Mouse (Mus musculus) heart, embryonic 16.5 days (tissue): ENCODE results near the gene Cox7b. TPM values are rescaled to one million over a fixed set of nuclear protein-coding genes. Genes with fewer than 3 reads are reported as not detected.
A peak's percentile ranks its signal among the peaks of the same experiment; 100 is the strongest.

ENCODE experiments used
- ATAC-seq: fragments of 200-750 bp; cut with Nextera tagmentation; replicated peaks from 2 replicates; pipeline ENCODE4 v1.8.0; 2017; ENCODE audit warnings: moderate number of reproducible peaks; ENCODE audit not compliant: insufficient read depth, low FRiP score; ENCODE audit errors: extremely low read depth
- H3K27ac ChIP-seq: fragments of 300-500 bp; sonication (generic); 2 replicates; pipeline ENCODE4 v1.5.1; 2014; ENCODE audit warnings: mild to moderate bottlenecking, low read length, control low read depth, moderate library complexity
- H3K27me3 ChIP-seq: fragments of 300-500 bp; sonication (generic); 2 replicates; pipeline ENCODE4 v1.6.1; 2014; ENCODE audit warnings: low read length, mixed read lengths; ENCODE audit not compliant: control insufficient read depth, insufficient read depth
- H3K36me3 ChIP-seq: fragments of 300-500 bp; sonication (generic); 2 replicates; pipeline ENCODE4 v1.6.1; 2014; ENCODE audit not compliant: control insufficient read depth, insufficient read depth
- H3K4me1 ChIP-seq: fragments of 300-500 bp; sonication (generic); 2 replicates; pipeline ENCODE4 v1.6.1; 2014; ENCODE audit warnings: low read length, mixed read lengths; ENCODE audit not compliant: control insufficient read depth, insufficient read depth
- H3K4me2 ChIP-seq: fragments of 300-500 bp; sonication (generic); 2 replicates; pipeline ENCODE4 v1.6.1; 2014; ENCODE audit warnings: low read depth, mild to moderate bottlenecking, control low read depth, low read length
- H3K4me3 ChIP-seq: fragments of 300-500 bp; sonication (generic); 2 replicates; pipeline ENCODE4 v1.5.1; 2014; ENCODE audit warnings: mild to moderate bottlenecking, control low read depth, low read length
- H3K9ac ChIP-seq: fragments of 300-500 bp; sonication (generic); 2 replicates; pipeline ENCODE4 v1.6.1; 2014; ENCODE audit warnings: low read length, control low read depth
- H3K9me3 ChIP-seq: fragments of 300-500 bp; sonication (generic); replicated peaks from 2 replicates; pipeline ENCODE4 v1.6.1; 2016; ENCODE audit warnings: low read length; ENCODE audit not compliant: control insufficient read depth
- WGBS: fragments of 180-500 bp; shearing (Covaris S2); extraction: QIAGEN DNeasy Blood & Tissue Kit; methylation state at CpG from one replicate; pipeline ENCODE4 v1.1.7; 2014; 5-methylcytosine and 5-hydroxymethylcytosine counted together
- polyA plus RNA-seq: library from polyadenylated mRNA; unstranded; fragments of >200 nt; fragmentation: Nextera tagmentation; extraction: Ambion mirVana; gene quantifications from 2 replicates; pipeline ENCODE4 v1.2.1, GENCODE M21; 2015

Cox7b gene
- polyA plus RNA-seq, 1 experiment from 2014 or later = 895 TPM

DNA sequence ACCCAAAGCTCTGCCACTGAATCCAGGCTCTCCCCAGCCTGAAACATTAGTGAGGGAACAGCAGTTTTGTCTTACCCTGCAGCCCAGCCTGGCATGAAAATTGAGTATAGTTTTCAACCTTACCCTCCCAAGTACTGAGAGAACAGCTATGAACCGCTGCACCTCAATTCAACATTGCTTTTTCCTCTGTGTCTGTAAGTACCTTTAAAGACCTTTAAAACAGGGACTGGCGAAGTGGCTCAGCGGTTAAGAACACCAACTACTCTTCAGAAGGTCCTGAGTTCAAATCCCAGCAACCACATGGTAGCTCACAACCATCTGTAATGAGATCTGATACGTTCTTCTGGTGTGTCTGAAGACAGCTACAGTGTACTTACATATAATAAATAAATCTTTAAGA lies 2.0 kb downstream of the Cox7b start:
- peaks cover 8% of the 10 kb centered on the region; the same call in 1 of the 2 replicates for H3K36me3 ChIP-seq
- H3K9me3 ChIP-seq = no peaks in the 10 kb centered on the region
- H3K27me3 ChIP-seq = no peaks in the 10 kb centered on the region
- ATAC-seq = no peak
- peaks cover 2% of the 10 kb centered on the region for H3K4me1 ChIP-seq
- H3K4me2 ChIP-seq = peak overlapping the region; percentile 60
- no peak overlapping the region for H3K27ac ChIP-seq
- H3K4me3 ChIP-seq = peak overlapping the region; percentile 48
- WGBS = 79% methylated on average over 4 of the region's 4 CpGs
- no peak overlapping the region for H3K9ac ChIP-seq

DNA sequence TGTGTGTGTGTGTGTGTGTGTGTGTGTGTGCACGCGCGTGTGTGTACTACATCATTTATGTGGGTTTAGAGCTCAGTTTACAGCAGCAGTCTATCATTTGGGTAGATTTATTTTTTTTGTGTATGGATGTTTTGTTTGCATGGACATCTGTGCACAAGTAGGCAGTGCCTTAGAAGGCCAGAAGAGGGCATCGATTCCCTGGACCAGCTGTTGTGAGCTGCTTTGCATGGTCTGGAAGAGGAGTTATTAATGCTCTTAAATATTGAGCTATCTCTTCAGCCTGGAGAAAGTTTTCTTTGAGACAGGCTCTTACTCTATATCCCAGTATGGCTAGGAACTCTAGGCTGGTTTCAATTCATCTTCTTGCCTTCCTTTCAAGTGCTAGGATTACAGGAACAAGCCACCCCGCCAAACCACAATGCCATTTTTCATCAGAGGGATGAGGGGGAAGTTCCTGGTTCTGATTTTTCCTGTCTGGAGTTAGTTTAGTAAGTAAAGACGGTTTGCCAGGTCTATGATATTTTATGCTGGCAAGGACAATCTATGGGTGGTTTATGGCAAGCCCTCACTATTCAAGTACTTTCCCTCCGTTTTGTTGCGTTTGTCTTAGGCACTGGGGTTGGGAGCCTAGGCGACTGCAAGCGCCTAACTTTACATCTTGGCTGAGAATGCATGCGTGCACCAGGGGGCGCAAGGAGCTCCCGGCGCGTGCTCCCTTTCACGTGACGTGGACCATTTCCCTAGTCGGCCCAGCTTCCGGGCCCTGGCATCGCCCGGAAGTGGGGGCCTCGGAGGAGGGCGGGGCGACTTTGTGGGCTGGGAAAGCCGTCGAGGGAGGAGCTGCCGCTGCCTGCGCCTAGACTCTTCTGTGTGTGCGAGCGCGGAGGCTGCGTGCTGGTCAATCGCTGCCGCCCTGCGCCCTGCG lies 11.2 kb downstream of the Cox7b start, which contains the start of gene Atp7a:
Gene Atp7a (plus strand): TSS at position 859 of the 925 bp plus-strand sequence.
- Histone ChIP-seq H3K9me3 (no peaks in the 10 kb centered on the region), H3K36me3 (peaks cover 5% of the 10 kb centered on the region; the same call in 1 of the 2 replicates), H3K4me3 (peak within 1 kb of the TSS; percentile 67), H3K4me2 (peak within 1 kb of the TSS; percentile 60), H3K27ac (peak within 1 kb of the TSS; percentile 83), H3K27me3 (no peaks in the 10 kb centered on the region), H3K4me1 (0 out of 2 replicates have a peak, but pooled peaks cover 2% of the 10 kb centered on the region), H3K9ac (peak within 1 kb of the TSS; percentile 79)
- ATAC-seq = peak; percentile 97
- 15% methylated on average over 36 of the region's 36 CpGs for WGBS

DNA sequence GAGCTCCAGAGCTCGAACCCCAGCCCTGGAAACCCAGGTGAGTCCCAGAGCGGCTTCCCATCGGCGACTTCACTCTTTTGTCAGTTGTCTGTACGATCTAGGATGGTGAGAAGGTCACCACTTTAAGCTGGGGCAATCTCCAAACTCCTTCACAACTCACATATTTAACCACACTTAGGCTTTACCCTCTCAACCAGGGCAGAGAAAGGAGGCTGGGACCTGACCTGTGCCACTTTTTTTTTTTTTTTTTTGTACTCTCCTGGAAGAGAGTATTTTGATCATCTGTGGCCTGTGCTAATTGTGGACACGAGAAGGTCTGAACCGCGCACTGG lies 11.8 kb downstream of the Cox7b start:
- Histone ChIP-seq H3K27ac (peak overlapping the region; percentile 83), H3K9ac (peak overlapping the region; percentile 79), H3K27me3 (no peaks in the 10 kb centered on the region), H3K4me3 (peak overlapping the region; percentile 67), H3K36me3 (peaks cover 2% of the 10 kb centered on the region; the same call in 1 of the 2 replicates), H3K4me1 (0 out of 2 replicates have a peak, but pooled peaks cover 3% of the 10 kb centered on the region), H3K9me3 (no peaks in the 10 kb centered on the region), H3K4me2 (peak overlapping the region; percentile 58)
- ATAC-seq = no peak; the same call in 1 of the 2 replicates
- WGBS = 18% methylated on average over 8 of the region's 8 CpGs

DNA sequence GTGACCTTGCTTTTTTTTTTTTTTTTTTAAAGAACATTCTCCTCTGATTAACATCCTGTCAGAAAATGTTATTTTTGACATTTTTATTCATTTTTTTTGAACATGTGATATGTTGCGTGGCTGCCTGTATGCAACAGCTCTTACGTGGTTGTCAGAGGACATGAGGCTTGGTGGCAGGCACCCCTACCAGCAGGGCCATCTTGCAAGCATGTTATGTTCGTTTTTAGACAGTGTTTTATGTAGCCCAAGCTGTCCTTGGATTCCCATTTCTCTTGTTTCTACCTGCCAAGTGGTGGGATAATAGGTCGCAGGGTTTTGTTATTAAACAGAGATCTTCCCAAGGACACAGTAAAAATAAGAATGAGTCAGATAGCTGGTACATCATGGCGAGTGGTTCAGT lies 14.7 kb downstream of the Cox7b start:
- no peaks in the 10 kb centered on the region for H3K9me3 ChIP-seq
- H3K4me1 ChIP-seq = 0 out of 2 replicates have a peak, but pooled peaks cover 4% of the 10 kb centered on the region
- no peaks in the 10 kb centered on the region for H3K36me3 ChIP-seq
- no peak overlapping the region for H3K27ac ChIP-seq
- H3K4me2 ChIP-seq = no peak overlapping the region
- H3K27me3 ChIP-seq = no peaks in the 10 kb centered on the region
- H3K9ac ChIP-seq = no peak overlapping the region
- ATAC-seq = no peak
- WGBS = 67% methylated on average over 5 of the region's 5 CpGs
- H3K4me3 ChIP-seq = no peak overlapping the region

DNA sequence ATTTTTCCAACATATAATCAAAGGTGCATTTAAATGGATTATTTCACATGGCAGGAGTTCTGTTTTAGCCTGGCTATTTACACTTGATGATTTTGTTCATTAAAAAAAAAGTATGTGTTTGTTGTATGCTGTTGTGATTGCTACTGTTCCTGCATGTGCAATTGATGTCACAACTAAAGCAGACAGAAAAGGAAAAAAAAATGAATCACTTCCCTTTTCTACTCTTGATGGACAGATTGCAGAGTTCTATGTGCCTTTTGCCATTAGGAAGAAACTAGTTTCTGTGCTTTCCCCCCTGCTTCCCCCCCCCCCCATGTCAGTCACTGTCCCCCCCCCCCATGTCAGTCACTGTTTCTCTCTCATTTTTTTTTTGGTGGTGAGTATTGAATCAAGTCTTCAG lies 15.6 kb downstream of the Cox7b start:
- Histone ChIP-seq H3K4me1 (0 out of 2 replicates have a peak, but pooled peaks cover 4% of the 10 kb centered on the region), H3K27me3 (no peaks in the 10 kb centered on the region), H3K9ac (no peak overlapping the region), H3K4me2 (no peak overlapping the region), H3K36me3 (no peaks in the 10 kb centered on the region), H3K27ac (no peak overlapping the region), H3K4me3 (no peak overlapping the region), H3K9me3 (no peaks in the 10 kb centered on the region)
- no peak for ATAC-seq

DNA sequence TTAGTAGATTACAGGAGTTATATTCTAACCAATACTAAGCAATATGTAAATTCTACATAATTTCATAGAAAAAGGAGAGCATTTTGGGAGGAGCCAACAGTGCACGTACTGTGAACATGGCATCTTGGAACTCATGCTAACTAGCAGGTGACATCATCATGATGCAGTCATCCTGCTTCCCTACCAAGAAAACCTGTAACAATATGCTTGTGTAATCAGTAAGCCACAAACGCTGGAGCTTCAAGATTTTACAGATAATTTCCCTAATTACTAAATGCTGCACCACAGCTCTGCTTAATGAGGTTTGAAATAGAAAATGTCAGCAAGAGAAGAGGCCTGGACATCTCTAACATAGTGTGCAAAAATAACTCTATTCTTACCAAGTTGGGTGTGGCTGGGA lies 20.2 kb downstream of the Cox7b start:
- Histone ChIP-seq H3K27ac (no peak overlapping the region), H3K4me1 (peaks cover 6% of the 10 kb centered on the region), H3K9me3 (no peaks in the 10 kb centered on the region), H3K4me3 (no peak overlapping the region), H3K36me3 (no peaks in the 10 kb centered on the region), H3K4me2 (no peak overlapping the region), H3K9ac (no peak overlapping the region), H3K27me3 (no peaks in the 10 kb centered on the region)
- no peak for ATAC-seq
- 59% methylated on average over 2 of the region's 2 CpGs for WGBS

DNA sequence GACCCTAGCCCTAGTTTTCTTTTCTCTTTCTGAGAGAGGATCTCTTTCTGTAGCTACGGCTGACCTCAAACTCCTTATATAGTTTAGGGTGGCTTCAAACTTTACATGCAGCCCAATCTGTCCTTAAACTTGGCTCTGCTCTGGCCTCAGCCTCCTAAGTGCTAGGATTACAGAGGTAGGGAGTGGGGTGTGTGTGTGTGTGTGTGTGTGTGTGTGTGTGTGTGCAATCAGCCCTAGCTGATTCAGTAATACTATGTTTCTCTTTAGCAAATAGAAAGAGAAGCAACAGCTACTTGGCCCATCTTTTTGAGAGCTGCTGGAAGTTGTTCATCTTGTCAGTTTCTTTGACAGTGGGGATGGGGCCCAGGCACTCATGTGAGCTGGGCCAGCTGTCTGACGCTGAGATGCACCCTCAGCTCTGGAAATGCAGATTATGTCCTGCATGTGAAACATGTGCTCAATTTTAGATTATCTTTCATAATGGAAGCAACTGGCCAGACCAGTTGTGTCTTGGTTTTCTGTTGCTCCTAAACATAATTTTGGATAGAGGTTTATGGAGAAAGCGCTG lies 21.8 kb downstream of the Cox7b start:
- no peaks in the 10 kb centered on the region for H3K36me3 ChIP-seq
- H3K27me3 ChIP-seq = no peaks in the 10 kb centered on the region
- H3K4me2 ChIP-seq = no peak overlapping the region
- 66% methylated on average over 3 of the region's 3 CpGs for WGBS
- no peak; the same call in 1 of the 2 replicates for ATAC-seq
- peaks cover 6% of the 10 kb centered on the region for H3K4me1 ChIP-seq
- no peak overlapping the region for H3K9ac ChIP-seq
- H3K9me3 ChIP-seq = no peaks in the 10 kb centered on the region
- no peak overlapping the region for H3K4me3 ChIP-seq
- H3K27ac ChIP-seq = peak overlapping the region; percentile 35

DNA sequence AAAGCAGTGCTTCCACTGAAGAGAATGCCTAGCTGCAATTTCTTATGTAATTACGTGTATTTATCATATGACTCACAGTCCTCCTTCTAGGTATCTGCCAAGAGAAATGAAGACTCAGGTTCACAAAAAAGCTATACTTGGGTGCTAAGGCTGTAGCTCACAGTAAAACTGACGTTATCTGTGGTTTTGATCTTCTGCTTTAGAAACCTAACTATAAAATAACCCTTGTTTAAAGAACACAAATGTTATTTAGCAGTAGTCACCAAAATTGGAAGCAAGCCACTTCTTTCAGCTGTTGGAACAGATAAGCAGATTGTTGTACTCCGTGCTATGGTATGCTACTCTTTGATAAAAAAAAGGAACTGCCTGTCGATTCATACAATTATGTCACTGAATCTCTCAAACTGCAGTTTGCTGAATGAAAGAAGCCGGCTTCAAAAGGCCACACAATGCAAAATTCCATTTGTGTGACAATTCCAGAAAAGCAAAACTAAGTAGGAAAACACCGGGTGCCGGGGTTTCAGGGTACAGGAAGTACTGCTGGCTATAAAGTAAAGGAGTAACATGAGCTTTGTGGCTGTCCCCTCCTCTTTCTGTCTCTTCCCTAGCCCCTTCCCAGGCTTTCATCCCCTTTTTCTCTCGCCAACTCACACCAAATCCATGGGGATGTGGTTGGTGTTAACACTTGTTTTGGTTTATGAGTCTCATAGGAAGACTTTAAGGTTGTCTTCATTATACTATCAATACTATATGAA lies 28.5 kb downstream of the Cox7b start:
- Histone ChIP-seq H3K9ac (no peak overlapping the region), H3K4me2 (peak overlapping the region; percentile 47), H3K27ac (peak overlapping the region; percentile 71), H3K27me3 (no peaks in the 10 kb centered on the region), H3K4me3 (peak overlapping the region; percentile 10; the same call in 1 of the 2 replicates), H3K36me3 (no peaks in the 10 kb centered on the region), H3K9me3 (no peaks in the 10 kb centered on the region), H3K4me1 (peaks cover 13% of the 10 kb centered on the region)
- no peak; the same call in 1 of the 2 replicates for ATAC-seq
- WGBS = 32% methylated on average over 8 of the region's 8 CpGs
